Mouse (Mus musculus): ENCODE measurements at regions not wholly inside any gene's neighbourhood (a gene's known extent, or its start where the extent isn't known, plus 50 kb on each side); places are given as distances from the start of the nearest gene placed in this dataset.

GRCm38 (mm10) chr4:82092296-82093230, 613.0 kb downstream of the Nfib start:
- no peak for TF ChIP-seq CHD2 (IDR thresholded peaks at IDR 0.05; ENCODE audit: low read depth, low read length)
- TF ChIP-seq MAFK (IDR thresholded peaks at IDR 0.05; ENCODE audit: insufficient read depth, low read depth, low read length): no peak
- no peak for TF ChIP-seq ZNF384 (IDR thresholded peaks at IDR 0.05; ENCODE audit: low read depth, low read length)
- no peak for TF ChIP-seq ZC3H11A (IDR thresholded peaks at IDR 0.05; ENCODE audit: borderline replicate concordance, low read depth, low read length)
